Comparison of ENCODE assay signal across 8 mouse cellular contexts in genomic region chr6:136827881-136828561, GRCm38 (mm10). TPM values are rescaled to one million over a fixed set of nuclear protein-coding genes. Genes with fewer than 3 reads are reported as not detected.
DNase-seq lines count a peak whose midpoint lies in the region; ATAC-seq lines count a peak whose summit lies in the region.

Gene Wbp11, minus strand, starts transcription at chr6:136828233.

- H3K4me1 ChIP-seq in hindbrain, embryonic 15.5 days (replicated peaks), result peaks cover 15% of the 10 kb centered on the region

- H3K36me3 ChIP-seq in hindbrain, embryonic 15.5 days, result peaks cover 20% of the 10 kb centered on the region

- peak; percentile 100 for ATAC-seq in hindbrain, embryonic 15.5 days (ENCODE audit: low FRiP score, low read depth)

- H3K27ac ChIP-seq in hindbrain, embryonic 15.5 days (replicated peaks), result peak within 1 kb of the TSS; percentile 96

- WGBS in hindbrain, embryonic 15.5 days, result under 1% methylated on average over 45 of the region's 45 CpGs

- DNase-seq in T-cell, adult 2 months (ENCODE audit: low spot score), result peak; percentile 97
- DNase-seq in cerebellum, postnatal 36 days, result peak; percentile 95
- DNase-seq in frontal cortex, postnatal 36 days (ENCODE audit: low spot score in 2 of 2), result peak; percentile 95 to 98
- DNase-seq in left cerebral cortex, adult 11 months (ENCODE audit: low spot score), result peak; percentile 98
- DNase-seq in lung, postnatal 4 days, result peak; percentile 96 to 97
- peak; percentile 95 for DNase-seq in retina, postnatal 7 days (ENCODE audit: low read depth, low spot score)
- peak; percentile 94 for DNase-seq in urinary bladder, adult 2 months (ENCODE audit: low spot score)

- peak within 1 kb of the TSS; percentile 93 for H3K4me3 ChIP-seq in hindbrain, embryonic 15.5 days

- H3K9ac ChIP-seq in hindbrain, embryonic 15.5 days, result peak within 1 kb of the TSS; percentile 98

- H3K9me3 ChIP-seq in hindbrain, embryonic 15.5 days, result no peaks in the 10 kb centered on the region

- H3K27me3 ChIP-seq in hindbrain, embryonic 15.5 days, result peaks cover 10% of the 10 kb centered on the region; the same call in 1 of the 2 replicates

- H3K4me2 ChIP-seq in hindbrain, embryonic 15.5 days, result peak within 1 kb of the TSS; percentile 73

RNA-seq across cellular contexts. Expression of gene Wbp11, which starts in this region (rescaled TPM):
- 72.3 and 78.4 TPM in 2 replicates for polyA plus RNA-seq in hindbrain, embryonic 15.5 days (2015; fragmentation: Nextera tagmentation; extraction: Ambion mirVana)
- polyA plus RNA-seq in urinary bladder, adult 2 months (2012; rRNA removed), result 31.2 and 40.7 TPM in 2 replicates

Comparison
In these comparisons a context has a peak if more than half of its experiments do, and no peak if none do; other contexts are left out.
1. Peak in every context shown above with its lines: DNase-seq, ATAC-seq, H3K4me3 ChIP-seq and H3K27ac ChIP-seq.